Mouse (Mus musculus) liver, adult (tissue): ENCODE measurements around the gene Nlrp3.
"Not testable (repeated sequence)": the region's sequence is repeated elsewhere in the genome, so short reads cannot be mapped to it uniquely, and the experiment has no call there.

Experiments used
- GATA4 ChIP-seq: IDR thresholded peaks from 2 replicates; pipeline ENCODE4 v1.6.1; 2014; ENCODE audit warnings: mild to moderate bottlenecking, low read length; ENCODE audit not compliant: insufficient replicate concordance

The Nlrp3 gene

DNA sequence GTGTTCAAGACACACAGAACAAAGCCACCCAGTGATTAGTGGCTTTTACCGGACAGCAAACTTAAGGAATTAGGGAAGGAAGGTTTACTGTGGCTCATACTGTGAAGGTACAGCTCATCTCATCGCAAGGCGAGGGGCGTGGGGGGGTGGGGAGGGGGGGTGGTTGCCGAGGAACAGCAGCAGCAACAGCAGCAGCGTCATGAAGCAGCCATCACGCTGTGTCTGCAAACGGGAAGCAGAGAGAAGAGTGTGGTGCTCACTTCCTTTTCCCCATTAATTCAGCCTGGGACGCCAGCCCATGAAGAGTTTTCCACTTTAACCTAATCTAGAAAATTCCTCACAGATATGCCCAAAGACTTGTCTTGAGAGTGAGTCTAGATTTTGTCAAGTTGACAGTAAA, 21.5 kb downstream of the Nlrp3 start:
- TF ChIP-seq GATA4, result no peak

DNA sequence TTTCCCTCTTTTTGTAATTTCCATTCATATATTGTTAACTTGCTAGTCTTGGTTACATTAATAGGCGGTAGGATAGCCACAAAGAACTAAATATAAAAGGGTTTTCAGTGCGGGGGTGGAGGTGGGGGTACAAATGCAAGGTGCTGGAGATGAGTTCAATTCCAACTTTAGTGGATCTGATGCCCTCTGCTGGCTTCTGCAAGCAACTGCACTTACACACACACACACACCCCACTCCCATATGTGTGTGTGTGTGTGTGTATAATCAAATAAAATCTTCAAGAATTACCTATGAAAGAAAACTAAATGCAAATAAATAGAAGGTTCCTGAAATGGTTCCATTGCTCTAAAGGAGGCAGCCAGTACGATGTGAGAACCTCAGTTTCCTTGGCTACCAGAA, 27.9 kb downstream of the Nlrp3 start:
- no peak for TF ChIP-seq GATA4

DNA sequence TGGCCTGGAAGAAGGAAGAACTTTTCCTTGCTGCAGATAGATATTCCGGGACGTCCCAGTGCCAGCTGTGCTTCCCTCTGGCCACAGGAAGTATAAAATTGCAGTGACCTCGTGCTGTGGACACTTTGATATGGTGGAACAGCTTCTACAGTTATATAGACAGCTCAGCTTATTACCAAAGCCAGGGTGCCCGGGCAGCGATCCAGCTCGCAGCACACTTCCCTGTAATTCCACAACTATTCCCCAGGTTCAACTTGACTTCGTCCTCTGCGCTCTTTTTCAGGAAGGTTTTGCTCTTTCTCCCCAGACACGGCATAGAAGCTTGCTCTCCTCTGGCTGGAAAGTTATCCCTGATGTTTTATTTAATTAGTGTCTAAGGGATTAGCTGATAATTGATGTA, 34.4 kb downstream of the Nlrp3 start:
- TF ChIP-seq GATA4, result no peak

DNA sequence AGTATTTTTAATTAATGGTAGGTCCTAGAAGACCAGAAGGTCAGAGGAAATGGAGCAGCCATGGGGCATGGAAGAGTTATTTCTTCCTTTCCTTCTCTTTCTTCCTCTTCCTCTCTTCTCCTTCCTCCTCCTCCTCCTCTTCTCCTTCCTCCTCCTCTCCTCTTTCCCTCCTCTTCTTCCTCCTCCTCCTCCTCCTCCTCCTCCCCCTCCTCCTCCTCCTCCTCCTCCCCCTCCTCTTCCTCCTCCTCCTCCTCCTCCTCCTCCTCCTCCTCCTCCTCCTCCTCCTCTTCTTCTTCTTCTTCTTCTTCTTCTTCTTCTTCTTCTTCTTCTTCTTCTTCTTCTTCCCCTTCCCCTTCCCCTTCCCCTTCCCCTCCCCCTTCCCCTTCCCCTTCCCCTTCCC, 34.8 kb downstream of the Nlrp3 start, which contains the start of gene Olfr222:
Gene Olfr222 (minus strand): TSS at position 101 of the 400 bp plus-strand sequence.
- not testable (repeated sequence) for TF ChIP-seq GATA4

DNA sequence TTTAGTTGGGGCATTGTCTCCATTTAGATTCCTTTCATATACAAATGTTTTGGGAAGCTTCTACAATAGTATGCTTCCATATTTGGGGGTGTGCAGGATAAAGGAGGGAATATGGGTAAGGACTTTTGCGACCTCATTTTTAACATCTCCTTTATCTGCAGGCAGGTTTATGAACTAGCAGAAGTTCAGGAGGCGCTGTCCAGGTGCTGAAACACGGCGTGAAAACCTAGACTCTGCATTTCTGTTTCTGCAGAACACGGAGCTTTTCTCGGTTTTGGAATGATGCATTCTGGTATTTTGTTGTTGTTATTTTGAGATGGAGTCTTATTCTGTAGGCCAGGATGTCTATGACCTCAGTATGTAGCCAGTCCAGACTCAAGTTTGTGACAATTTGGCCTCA, 43.2 kb downstream of the Nlrp3 start:
- no peak for TF ChIP-seq GATA4

DNA sequence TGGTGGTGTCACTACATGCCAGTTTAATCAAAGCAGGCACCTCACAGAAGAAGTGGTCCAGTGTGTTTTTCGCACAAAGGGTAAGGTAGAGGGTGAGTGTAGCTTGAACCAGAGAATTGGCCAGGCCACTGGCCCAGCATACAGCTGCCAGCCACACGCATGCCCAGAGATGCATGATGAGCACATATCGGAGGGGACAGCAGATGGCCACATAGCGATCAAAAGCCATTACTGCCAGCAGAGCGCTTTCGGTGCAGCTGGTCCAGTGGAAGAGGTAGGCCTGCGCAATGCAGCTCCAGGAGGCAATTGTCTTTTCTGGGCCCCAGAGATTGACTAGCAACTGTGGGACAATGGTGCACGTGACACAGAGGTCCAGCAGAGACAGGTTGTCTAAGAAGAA, 48.1 kb downstream of the Nlrp3 start:
- no peak for TF ChIP-seq GATA4

DNA sequence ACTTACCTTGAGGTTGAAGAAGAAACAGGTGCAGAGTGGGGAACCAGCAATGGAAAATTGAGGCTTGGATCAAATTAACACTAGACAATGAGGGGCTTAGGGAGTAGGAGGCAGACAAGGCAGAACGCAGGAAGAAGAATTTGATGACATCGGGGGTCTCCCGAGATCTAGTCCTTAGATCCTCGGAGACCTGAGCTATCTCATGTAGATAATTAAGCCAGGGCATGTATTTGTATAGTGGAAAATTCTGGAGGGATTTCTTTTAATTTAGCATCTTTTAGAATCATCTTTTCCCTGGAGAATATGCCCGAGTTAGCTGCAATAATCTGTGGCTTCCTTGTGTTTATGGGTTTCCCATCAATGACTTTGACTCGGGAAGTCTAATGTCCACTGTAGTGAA, 51.8 kb downstream of the Nlrp3 start, which contains the start of gene Olfr223:
Gene Olfr223 (minus strand): TSS at position 101 of the 400 bp plus-strand sequence.
- no peak for TF ChIP-seq GATA4

DNA sequence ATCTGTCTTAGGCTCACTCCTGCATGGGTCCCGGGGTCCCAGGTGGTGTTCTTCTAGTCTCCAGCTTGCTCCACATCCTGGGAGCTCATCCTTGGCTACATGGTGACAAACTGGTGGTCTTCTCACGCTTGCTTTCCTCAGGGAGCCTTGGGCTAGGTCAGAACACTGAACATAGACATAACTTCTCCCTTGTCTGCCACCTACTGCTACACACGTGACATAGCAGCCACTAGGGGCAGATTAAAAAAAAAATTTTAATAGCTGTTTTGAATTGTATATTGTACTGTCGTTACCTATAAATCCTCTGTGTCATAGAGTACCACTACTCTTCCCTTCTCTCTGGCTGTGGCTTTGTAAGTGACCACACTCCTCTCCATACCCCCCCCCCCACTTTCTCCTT, 54.7 kb downstream of the Nlrp3 start:
- no peak for TF ChIP-seq GATA4

GRCm38 (mm10) chr11:59596950-59597349, 55.6 kb downstream of the Nlrp3 start:
- TF ChIP-seq GATA4, result no peak

GRCm38 (mm10) chr11:59599211-59599610, 57.8 kb downstream of the Nlrp3 start:
- TF ChIP-seq GATA4, result no peak

DNA sequence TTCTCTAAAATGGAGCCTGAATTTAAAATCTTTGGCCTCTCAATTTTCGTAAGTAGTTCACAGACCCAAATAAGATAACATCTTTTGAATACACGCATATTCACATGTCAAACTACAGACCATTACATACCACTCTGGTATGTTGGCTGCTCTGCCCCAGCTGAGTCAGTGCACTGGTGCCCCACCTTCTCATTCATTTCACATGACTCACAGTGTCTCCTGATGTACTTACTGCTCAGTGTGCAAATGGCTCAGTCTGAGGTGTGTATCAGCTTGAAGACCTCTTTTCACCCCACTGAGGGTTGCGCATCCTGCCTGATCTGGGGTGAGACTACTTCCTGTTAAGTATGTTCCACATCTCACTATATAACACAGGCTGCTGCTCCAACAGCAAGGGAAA, 59.5 kb downstream of the Nlrp3 start:
- TF ChIP-seq GATA4, result no peak

DNA sequence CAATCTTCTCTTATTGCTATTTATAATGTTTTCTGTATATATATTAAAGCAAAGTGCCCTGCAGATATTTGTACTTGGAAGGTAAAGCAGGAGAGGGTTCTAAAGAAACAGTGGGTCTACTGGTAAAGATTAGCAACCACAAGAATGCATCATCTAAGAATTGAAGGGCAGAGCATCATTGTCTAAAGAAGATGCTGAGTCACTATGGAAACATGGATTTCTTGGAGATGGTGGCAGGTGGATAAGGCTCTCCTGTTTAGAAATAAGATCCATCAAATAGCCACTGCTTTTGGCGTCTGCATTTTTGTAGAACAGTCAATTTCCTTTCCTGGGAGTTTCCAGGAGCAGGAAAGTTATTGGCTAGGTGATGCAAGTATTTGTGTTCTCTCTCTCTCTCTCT, 60.9 kb downstream of the Nlrp3 start:
- no peak for TF ChIP-seq GATA4

- no peak for TF ChIP-seq GATA4
Measured at GRCm38 (mm10) chr11:59611646-59612045, 70.3 kb downstream of the Nlrp3 start.

- no peak for TF ChIP-seq GATA4
Measured at GRCm38 (mm10) chr11:59614120-59614519, 72.8 kb downstream of the Nlrp3 start.
